In genomic region chr11:101330371-101330924, GRCm38 (mm10) we compare ENCODE assay signal across 10 mouse cellular contexts. TPM values are rescaled to one million over a fixed set of nuclear protein-coding genes. Genes with fewer than 3 reads are reported as not detected.
A peak's percentile ranks its signal among the peaks of the same experiment; 100 is the strongest.
DNase-seq lines count a peak whose midpoint lies in the region; ATAC-seq and TF ChIP-seq lines count a peak whose summit lies in the region.
"Had no signal": no experiment of that assay in that cellular context is flagged by ENCODE, and none has a peak within 500 bp of the region (broad histone marks: within the 10 kb centered on the region; RNA-seq: fewer than 3 reads in every experiment).

Gene Aoc3 (plus strand): TSS chr11:101330605.

- TF ChIP-seq EP300 in lung, postnatal 0 days (IDR thresholded peaks at IDR 0.05), result no peak
- no peak for TF ChIP-seq EP300 in heart, postnatal 0 days (IDR thresholded peaks at IDR 0.05; ENCODE audit: low read depth)

- H3K4me2 ChIP-seq in lung, postnatal 0 days (replicated peaks; ENCODE audit: low read depth, low read length), result no peak within 1 kb of the TSS
- H3K4me2 ChIP-seq in heart, postnatal 0 days (ENCODE audit: low read depth, low read length), result peak within 1 kb of the TSS; percentile 53

- no peak for DNase-seq in lung, postnatal 0 days (ENCODE audit: low spot score)
- DNase-seq in lung, postnatal 14 days, result no peak
- DNase-seq in heart, postnatal 0 days (ENCODE audit: low spot score), result peak; percentile 55
- no peak for DNase-seq in hindbrain, embryonic 10.5 days (ENCODE audit: low spot score)
- DNase-seq in cerebellum, adult 11 months, result no peak
- DNase-seq: cerebellum, adult 2 months; spleen, adult 18-20 months had no signal

- H3K9ac ChIP-seq in lung, postnatal 0 days (replicated peaks; ENCODE audit: low read depth), result no peak within 1 kb of the TSS
- peak within 1 kb of the TSS; percentile 40 for H3K9ac ChIP-seq in heart, postnatal 0 days (replicated peaks; ENCODE audit: low read depth, low read length)

- 0 out of 2 replicates have a peak within 1 kb of the TSS, but pooled peaks have one; percentile 5 for H3K4me3 ChIP-seq in lung, postnatal 0 days (ENCODE audit: low read depth, low read length)
- no peak within 1 kb of the TSS for H3K4me3 ChIP-seq in embryonic fibroblast, embryonic 13.5 days (ENCODE audit: insufficient read depth, low read length)
- peak within 1 kb of the TSS; percentile 44 for H3K4me3 ChIP-seq in heart, postnatal 0 days (ENCODE audit: low read depth, low read length)
- peak within 1 kb of the TSS; percentile 44 for H3K4me3 ChIP-seq in testis, adult 2 months (ENCODE audit: control insufficient read depth, low read depth, low read length)
- H3K4me3 ChIP-seq in hindbrain, embryonic 10.5 days, result no peak within 1 kb of the TSS
- H3K4me3 ChIP-seq: myocyte had no signal

- H3K4me1 ChIP-seq in lung, postnatal 0 days (ENCODE audit: insufficient read depth, low read depth, low read length), result no peaks in the 10 kb centered on the region
- no peaks in the 10 kb centered on the region; the same call in 1 of the 2 replicates for H3K4me1 ChIP-seq in embryonic fibroblast, embryonic 13.5 days (ENCODE audit: control insufficient read depth, insufficient read depth, low read length)
- H3K4me1 ChIP-seq in heart, postnatal 0 days (ENCODE audit: control insufficient read depth, insufficient read depth), result peaks cover 10% of the 10 kb centered on the region; the same call in 1 of the 2 replicates
- H3K4me1 ChIP-seq in testis, adult 2 months (ENCODE audit: control insufficient read depth, insufficient read depth, low read length), result no peaks in the 10 kb centered on the region; the same call in 1 of the 2 replicates
- peaks cover 24% of the 10 kb centered on the region for H3K4me1 ChIP-seq in hindbrain, embryonic 10.5 days (replicated peaks)

- 57% methylated on average over 7 of the region's 7 CpGs for WGBS in lung, postnatal 0 days
- WGBS in heart, postnatal 0 days, result 28% methylated on average over 7 of the region's 7 CpGs
- WGBS in hindbrain, embryonic 10.5 days, result 71% methylated on average over 7 of the region's 7 CpGs

- TF ChIP-seq POLR2A in embryonic fibroblast, embryonic 13.5 days (IDR thresholded peaks at IDR 0.05; ENCODE audit: low read depth, low read length), result no peak
- no peak for TF ChIP-seq POLR2A in testis, adult 2 months (IDR thresholded peaks at IDR 0.05; ENCODE audit: control insufficient read depth, low read depth, low read length)

- H3K9me3 ChIP-seq in lung, postnatal 0 days (ENCODE audit: low read length), result no peaks in the 10 kb centered on the region
- no peaks in the 10 kb centered on the region for H3K9me3 ChIP-seq in heart, postnatal 0 days (replicated peaks; ENCODE audit: control insufficient read depth, low read length)
- H3K9me3 ChIP-seq in hindbrain, embryonic 10.5 days, result no peaks in the 10 kb centered on the region

- no peak; the same call in 1 of the 2 replicates for ATAC-seq in lung, postnatal 0 days
- peak; percentile 74 for ATAC-seq in heart, postnatal 0 days (ENCODE audit: insufficient read depth, low read depth)

- H3K36me3 ChIP-seq in lung, postnatal 0 days (ENCODE audit: insufficient read depth, low read length), result no peaks in the 10 kb centered on the region
- H3K36me3 ChIP-seq in heart, postnatal 0 days (replicated peaks; ENCODE audit: control insufficient read depth, insufficient read depth, low read length), result peaks cover 4% of the 10 kb centered on the region; the same call in 1 of the 2 replicates
- H3K36me3 ChIP-seq in testis, adult 2 months (ENCODE audit: control insufficient read depth, insufficient read depth, low read length), result no peaks in the 10 kb centered on the region
- peaks cover 23% of the 10 kb centered on the region for H3K36me3 ChIP-seq in hindbrain, embryonic 10.5 days

- TF ChIP-seq CTCF in lung, postnatal 0 days (IDR thresholded peaks at IDR 0.05), result no peak
- TF ChIP-seq CTCF in embryonic fibroblast, embryonic 13.5 days (IDR thresholded peaks at IDR 0.05; ENCODE audit: borderline replicate concordance, insufficient read depth, low read length), result no peak
- no peak for TF ChIP-seq CTCF in heart, postnatal 0 days (IDR thresholded peaks at IDR 0.05; ENCODE audit: low read depth)
- no peak for TF ChIP-seq CTCF in testis, adult 2 months (IDR thresholded peaks at IDR 0.05; ENCODE audit: control insufficient read depth, insufficient read depth, insufficient replicate concordance, low read depth, low read length)

- no peaks in the 10 kb centered on the region for H3K27me3 ChIP-seq in lung, postnatal 0 days (replicated peaks; ENCODE audit: insufficient read depth, low read length)
- no peaks in the 10 kb centered on the region for H3K27me3 ChIP-seq in heart, postnatal 0 days (ENCODE audit: control insufficient read depth, insufficient read depth, low read length)
- H3K27me3 ChIP-seq in testis, adult 2 months (ENCODE audit: control insufficient read depth, insufficient read depth, low read length), result no peaks in the 10 kb centered on the region
- no peaks in the 10 kb centered on the region for H3K27me3 ChIP-seq in hindbrain, embryonic 10.5 days (ENCODE audit: insufficient read depth, poor library complexity, severe bottlenecking)

- no peak within 1 kb of the TSS for H3K27ac ChIP-seq in lung, postnatal 0 days (ENCODE audit: low read length)
- peak within 1 kb of the TSS; percentile 27; the same call in 1 of the 2 replicates for H3K27ac ChIP-seq in embryonic fibroblast, embryonic 13.5 days (ENCODE audit: insufficient read depth, low read length)
- peak within 1 kb of the TSS; percentile 76 for H3K27ac ChIP-seq in heart, postnatal 0 days (ENCODE audit: low read depth)
- H3K27ac ChIP-seq in testis, adult 2 months (ENCODE audit: control insufficient read depth, insufficient read depth, low read depth, low read length), result peak within 1 kb of the TSS; percentile 68
- no peak within 1 kb of the TSS; the same call in 1 of the 2 replicates for H3K27ac ChIP-seq in hindbrain, embryonic 10.5 days

RNA-seq across cellular contexts. Expression of gene Aoc3, which starts in this region (rescaled TPM):
- polyA plus RNA-seq in lung, postnatal 0 days (2015; fragmentation: Nextera tagmentation; extraction: Ambion mirVana), result 1.6 and 1.9 TPM in 2 replicates
- 2.7 and 4.2 TPM in 2 replicates for polyA plus RNA-seq in embryonic fibroblast, embryonic 13.5 days (2011; ENCODE audit: insufficient read length, low read depth, missing spikeins)
- 14.4 and 23.9 TPM in 2 replicates for total RNA-seq in heart, postnatal 0 days (2014; rRNA removed; ENCODE audit: low replicate concordance)
- polyA plus RNA-seq in heart, postnatal 0 days (2015; fragmentation: Nextera tagmentation; extraction: Ambion mirVana), result 2.5 and 2.8 TPM in 2 replicates
- 4.2 and 4.4 TPM in 2 replicates for polyA plus RNA-seq in testis, adult 2 months (2012; rRNA removed)
- polyA plus RNA-seq in hindbrain, embryonic 10.5 days (2016; fragmentation: Nextera tagmentation; extraction: Ambion mirVana), result 0.06 TPM in 1 of 2 replicates, not detected in the other

Comparison
In these comparisons a context has a peak if more than half of its experiments do, and no peak if none do; other contexts are left out.
1. H3K27ac ChIP-seq: peak in embryonic fibroblast, embryonic 13.5 days (single experiment), heart, postnatal 0 days (single experiment) and testis, adult 2 months (single experiment); none in lung, postnatal 0 days (single experiment) and hindbrain, embryonic 10.5 days (single experiment).
2. H3K4me3 ChIP-seq: peak in lung, postnatal 0 days (single experiment), heart, postnatal 0 days (single experiment) and testis, adult 2 months (single experiment); none in embryonic fibroblast, embryonic 13.5 days (single experiment) and hindbrain, embryonic 10.5 days (single experiment).